Mouse (Mus musculus) midbrain, postnatal 0 days (tissue): ENCODE measurements around the gene Slc38a11. TPM values are rescaled to one million over a fixed set of nuclear protein-coding genes. Genes with fewer than 3 reads are reported as not detected.

Experiments
- ATAC-seq: fragments of 200-750 bp; cut with Nextera tagmentation; 2 replicates; pipeline ENCODE4 v1.8.0; 2017; ENCODE audit warnings: moderate number of reproducible peaks, mild to moderate bottlenecking, moderate TSS enrichment, moderate library complexity; ENCODE audit not compliant: low FRiP score
- DNase-seq: peaks from one replicate; pipeline ENCODE4 v3.0.0-alpha.2; 2015; ENCODE audit warnings: low spot score
- H3K27ac ChIP-seq: fragments of 300-500 bp; sonication (generic); 2 replicates; pipeline ENCODE4 v1.5.1; 2014; ENCODE audit warnings: low read depth, mild to moderate bottlenecking, low read length, mixed read lengths
- H3K27me3 ChIP-seq: fragments of 300-500 bp; sonication (generic); 2 replicates; pipeline ENCODE4 v1.6.1; 2014; ENCODE audit warnings: low read length, control low read depth, mixed read lengths; ENCODE audit not compliant: insufficient read depth
- H3K36me3 ChIP-seq: fragments of 300-500 bp; sonication (generic); 2 replicates; pipeline ENCODE4 v1.6.1; 2014; ENCODE audit warnings: low read length, control low read depth, mixed read lengths; ENCODE audit not compliant: insufficient read depth
- H3K4me1 ChIP-seq: fragments of 300-500 bp; sonication (generic); 2 replicates; pipeline ENCODE4 v1.6.1; 2014; ENCODE audit warnings: mild to moderate bottlenecking, control low read depth, antibody characterized with exemption, low read length, mixed read lengths; ENCODE audit not compliant: insufficient read depth
- H3K4me2 ChIP-seq: fragments of 300-500 bp; sonication (generic); 2 replicates; pipeline ENCODE4 v1.6.1; 2014; ENCODE audit warnings: low read depth, mild to moderate bottlenecking, low read length, mixed read lengths; ENCODE audit not compliant: poor library complexity, severe bottlenecking
- H3K4me3 ChIP-seq: fragments of 300-500 bp; sonication (generic); 2 replicates; pipeline ENCODE4 v1.5.1; 2014; ENCODE audit warnings: low read depth, mild to moderate bottlenecking, low read length, moderate library complexity
- H3K9ac ChIP-seq: fragments of 300-500 bp; sonication (generic); replicated peaks from 2 replicates; pipeline ENCODE4 v1.6.1; 2014; ENCODE audit warnings: mild to moderate bottlenecking, low read length, moderate library complexity, mixed read lengths; ENCODE audit not compliant: poor library complexity, severe bottlenecking
- H3K9me3 ChIP-seq: fragments of 300-500 bp; sonication (generic); 2 replicates; pipeline ENCODE4 v1.6.1; 2016; ENCODE audit warnings: low read length, control low read depth
- CTCF ChIP-seq: IDR thresholded peaks from 2 replicates; pipeline ENCODE4 v1.5.1; 2016; ENCODE audit warnings: antibody characterized with exemption, mild to moderate bottlenecking
- WGBS: fragments of 180-500 bp; shearing (Covaris S2); extraction: QIAGEN DNeasy Blood & Tissue Kit; methylation state at CpG from one replicate; pipeline ENCODE4 v1.1.7; 2014; 5-methylcytosine and 5-hydroxymethylcytosine counted together
- polyA plus RNA-seq: library from polyadenylated mRNA; unstranded; fragments of >200 nt; fragmentation: Nextera tagmentation; extraction: Ambion mirVana; gene quantifications from 2 replicates; pipeline ENCODE4 v1.2.1, GENCODE M21; 2015
- total RNA-seq: library from RNA; depleted of rRNA; stranded (reverse); fragments of >200 nt; gene quantifications from 2 replicates; pipeline ENCODE4 v1.2.3, GENCODE M21; 2014; rRNA removed

Gene Slc38a11
- total RNA-seq: 3.3 and 4.0 TPM in 2 replicates
- polyA plus RNA-seq: 1.0 and 1.3 TPM in 2 replicates

DNA sequence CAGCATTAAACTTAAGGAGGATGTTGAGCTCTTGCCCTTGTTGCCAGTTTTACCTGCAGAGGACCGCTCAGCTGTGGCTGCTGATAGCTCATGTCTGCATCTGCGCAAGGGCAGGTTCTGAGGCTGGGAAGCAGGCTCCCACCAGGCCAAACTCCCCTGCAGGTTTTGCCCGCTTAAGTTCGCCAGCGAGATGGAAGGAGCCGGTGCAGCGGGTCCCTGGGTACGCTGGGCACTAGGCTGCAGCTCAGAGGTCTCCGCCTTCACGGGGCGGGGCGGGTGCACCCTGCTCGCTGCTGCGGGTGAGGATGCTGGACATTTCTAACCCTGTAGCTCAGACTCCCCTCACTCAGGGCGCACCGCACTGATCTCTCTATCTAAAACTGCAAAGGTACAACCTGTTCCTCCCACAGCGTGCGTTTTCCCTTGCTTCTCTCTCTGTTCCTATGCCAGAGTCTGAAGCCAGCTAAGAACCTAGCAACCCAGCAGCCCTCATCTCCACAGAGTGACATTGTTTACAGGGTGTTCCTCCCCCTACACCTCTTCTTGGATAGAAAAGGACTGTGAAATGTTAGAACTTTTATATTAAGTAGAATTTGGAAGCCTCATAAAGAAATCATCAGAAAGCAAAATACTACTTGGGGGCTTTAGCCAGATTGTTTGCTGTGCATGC is at the start of gene Slc38a11:
Gene Slc38a11 (minus strand): TSS at position 207 of the 670 bp plus-strand sequence.
- Histone ChIP-seq H3K9ac (no peak within 1 kb of the TSS), H3K4me1 (peaks cover 3% of the 10 kb centered on the region; the same call in 1 of the 2 replicates), H3K27ac (no peak within 1 kb of the TSS), H3K4me3 (peak within 1 kb of the TSS; percentile 23), H3K4me2 (peak within 1 kb of the TSS; percentile 55), H3K9me3 (no peaks in the 10 kb centered on the region), H3K27me3 (no peaks in the 10 kb centered on the region), H3K36me3 (no peaks in the 10 kb centered on the region)
- ATAC-seq (no peak), DNase-seq (no peak)
- 3% methylated on average over 18 of the region's 18 CpGs for WGBS
- TF ChIP-seq CTCF: no peak

DNA sequence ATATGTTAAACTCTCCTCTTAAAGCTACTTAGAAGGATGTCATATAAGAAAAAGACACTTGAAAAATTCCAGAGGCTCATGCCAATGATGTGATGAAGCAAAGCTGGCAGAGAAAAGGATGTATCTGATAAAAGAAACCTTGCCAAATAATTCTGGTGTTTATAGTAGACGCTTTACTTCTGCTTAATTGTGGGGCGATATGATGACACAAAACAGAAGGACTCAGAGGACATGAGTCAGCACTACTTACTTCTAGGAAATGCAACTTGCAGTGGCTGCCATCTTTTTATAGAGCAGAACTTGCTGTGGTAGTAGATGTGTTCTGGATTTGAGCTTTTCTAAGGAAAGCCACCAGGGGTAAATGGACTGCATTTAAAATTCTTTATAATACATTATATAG is 43.3 kb upstream of the Slc38a11 start:
- Histone ChIP-seq H3K4me1 (no peaks in the 10 kb centered on the region), H3K27me3 (no peaks in the 10 kb centered on the region), H3K9me3 (no peaks in the 10 kb centered on the region), H3K4me3 (no peak overlapping the region), H3K27ac (no peak overlapping the region), H3K4me2 (no peak overlapping the region), H3K9ac (no peak overlapping the region), H3K36me3 (no peaks in the 10 kb centered on the region)
- DNase-seq (no peak), ATAC-seq (no peak)
- 92% methylated on average over 2 of the region's 2 CpGs for WGBS
- TF ChIP-seq CTCF: no peak

DNA sequence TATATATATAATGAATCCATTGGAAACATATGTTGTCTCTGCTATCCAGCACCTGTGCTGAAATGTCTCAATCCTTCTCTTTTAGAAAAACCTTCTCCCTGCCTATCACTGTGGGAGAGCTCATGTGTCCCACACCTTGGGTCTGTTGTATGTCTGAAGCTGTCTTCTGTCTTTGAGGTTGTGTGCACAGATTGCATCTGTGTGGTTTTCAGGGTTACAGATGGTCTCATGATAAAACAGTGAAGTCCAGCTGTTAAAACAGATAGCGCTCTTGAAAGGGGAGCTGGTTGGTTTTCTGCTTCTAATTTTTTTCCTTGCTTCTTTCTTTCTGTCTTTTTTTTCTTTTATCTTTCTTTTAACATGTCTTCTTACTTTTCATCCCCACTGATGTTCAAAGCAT is 41.6 kb upstream of the Slc38a11 start:
- H3K4me1 ChIP-seq: no peaks in the 10 kb centered on the region
- no peak overlapping the region for H3K4me2 ChIP-seq
- TF ChIP-seq CTCF: no peak
- H3K9ac ChIP-seq: no peak overlapping the region
- no peak overlapping the region for H3K27ac ChIP-seq
- no peaks in the 10 kb centered on the region for H3K36me3 ChIP-seq
- no peak for ATAC-seq
- 84% methylated on average over 1 of the region's 1 CpGs for WGBS
- no peak for DNase-seq
- H3K9me3 ChIP-seq: no peaks in the 10 kb centered on the region
- no peak overlapping the region for H3K4me3 ChIP-seq
- no peaks in the 10 kb centered on the region for H3K27me3 ChIP-seq

DNA sequence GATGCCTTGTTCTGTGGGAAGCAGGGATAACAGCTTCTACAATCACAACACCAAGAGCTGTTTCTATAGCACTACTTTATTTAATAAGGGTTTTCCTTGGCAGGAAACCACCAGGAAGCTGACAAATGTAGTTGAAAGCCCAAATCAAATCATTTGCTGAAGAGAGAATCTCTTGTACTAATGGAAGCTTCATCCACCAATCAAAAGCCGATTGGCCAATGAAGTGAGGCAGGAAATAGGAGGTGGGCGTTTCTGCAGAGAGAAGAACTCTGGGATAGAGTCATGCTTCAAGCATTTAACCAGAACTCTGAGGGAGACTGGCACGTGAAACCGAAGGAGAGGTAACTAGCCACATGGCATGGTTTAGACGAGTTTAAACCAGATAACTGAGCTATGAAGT is 38.2 kb upstream of the Slc38a11 start:
- 85% methylated on average over 5 of the region's 5 CpGs for WGBS
- H3K27ac ChIP-seq: no peak overlapping the region
- TF ChIP-seq CTCF: no peak

DNA sequence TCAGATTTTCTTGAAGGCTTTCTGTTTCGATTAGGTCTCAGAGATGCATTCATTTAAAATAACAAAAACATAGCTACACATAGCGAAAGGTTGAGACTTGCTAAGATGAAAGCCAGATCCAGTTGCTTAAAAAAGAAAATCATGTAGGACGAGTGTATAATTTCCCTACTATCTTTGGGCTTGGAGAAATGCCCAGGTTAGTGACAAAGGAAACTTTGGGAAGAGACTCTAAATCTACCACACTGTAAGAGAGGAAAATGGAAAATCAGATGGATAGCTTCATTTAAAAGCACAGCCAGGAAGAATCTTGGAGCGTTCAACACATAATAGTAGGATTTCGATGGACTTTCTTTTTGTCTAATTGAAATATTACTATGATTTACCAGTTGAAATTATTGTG is 36.1 kb upstream of the Slc38a11 start:
- 79% methylated on average over 5 of the region's 5 CpGs for WGBS
- H3K4me3 ChIP-seq: no peak overlapping the region
- no peak for DNase-seq

More for the DNA sequence above, 38.2 kb upstream of the Slc38a11 start:
- DNase-seq (no peak), ATAC-seq (no peak)
- H3K9me3 ChIP-seq: no peaks in the 10 kb centered on the region
- H3K36me3 ChIP-seq: no peaks in the 10 kb centered on the region
- H3K4me2 ChIP-seq: no peak overlapping the region
- H3K9ac ChIP-seq: no peak overlapping the region
- H3K27me3 ChIP-seq: no peaks in the 10 kb centered on the region
- H3K4me1 ChIP-seq: no peaks in the 10 kb centered on the region
- no peak overlapping the region for H3K4me3 ChIP-seq

DNA sequence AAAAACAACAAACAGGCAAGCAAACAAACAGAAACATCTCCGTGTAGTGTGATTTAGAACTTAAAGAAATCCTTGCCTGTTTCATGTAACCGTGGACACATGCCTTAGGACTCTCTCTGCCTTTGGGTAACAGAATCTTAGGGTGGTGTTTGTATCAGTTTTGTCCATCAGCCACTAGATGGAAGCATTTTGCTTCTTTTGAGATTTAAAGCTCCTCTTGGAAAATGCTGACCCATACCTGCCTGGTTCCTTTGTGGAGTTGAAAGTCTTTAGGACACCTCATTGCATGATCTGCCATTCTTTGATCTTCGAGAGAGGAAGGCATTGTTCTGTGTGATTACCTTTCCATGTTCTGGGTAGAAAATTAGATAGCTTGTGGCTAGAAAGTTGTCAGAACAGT is 32.3 kb upstream of the Slc38a11 start:
- ATAC-seq: no peak; the same call in 1 of the 2 replicates
- 19% methylated on average over 3 of the region's 3 CpGs for WGBS

More for the DNA sequence above, 36.1 kb upstream of the Slc38a11 start:
- H3K27me3 ChIP-seq: no peaks in the 10 kb centered on the region
- H3K4me2 ChIP-seq: no peak overlapping the region
- no peak for ATAC-seq
- H3K9ac ChIP-seq: no peak overlapping the region
- H3K4me1 ChIP-seq: no peaks in the 10 kb centered on the region
- H3K9me3 ChIP-seq: no peaks in the 10 kb centered on the region
- H3K36me3 ChIP-seq: no peaks in the 10 kb centered on the region
- TF ChIP-seq CTCF: no peak
- H3K27ac ChIP-seq: no peak overlapping the region

More for the DNA sequence above, 32.3 kb upstream of the Slc38a11 start:
- H3K9me3 ChIP-seq: no peaks in the 10 kb centered on the region
- no peaks in the 10 kb centered on the region for H3K4me1 ChIP-seq
- H3K27me3 ChIP-seq: no peaks in the 10 kb centered on the region
- no peak overlapping the region for H3K9ac ChIP-seq
- TF ChIP-seq CTCF: peak; percentile 85
- peak; percentile 81 for DNase-seq
- H3K4me2 ChIP-seq: no peak overlapping the region
- H3K36me3 ChIP-seq: no peaks in the 10 kb centered on the region
- H3K27ac ChIP-seq: no peak overlapping the region
- H3K4me3 ChIP-seq: no peak overlapping the region
